Mouse (Mus musculus): ENCODE measurements around the gene Sct.

Sct gene

DNA sequence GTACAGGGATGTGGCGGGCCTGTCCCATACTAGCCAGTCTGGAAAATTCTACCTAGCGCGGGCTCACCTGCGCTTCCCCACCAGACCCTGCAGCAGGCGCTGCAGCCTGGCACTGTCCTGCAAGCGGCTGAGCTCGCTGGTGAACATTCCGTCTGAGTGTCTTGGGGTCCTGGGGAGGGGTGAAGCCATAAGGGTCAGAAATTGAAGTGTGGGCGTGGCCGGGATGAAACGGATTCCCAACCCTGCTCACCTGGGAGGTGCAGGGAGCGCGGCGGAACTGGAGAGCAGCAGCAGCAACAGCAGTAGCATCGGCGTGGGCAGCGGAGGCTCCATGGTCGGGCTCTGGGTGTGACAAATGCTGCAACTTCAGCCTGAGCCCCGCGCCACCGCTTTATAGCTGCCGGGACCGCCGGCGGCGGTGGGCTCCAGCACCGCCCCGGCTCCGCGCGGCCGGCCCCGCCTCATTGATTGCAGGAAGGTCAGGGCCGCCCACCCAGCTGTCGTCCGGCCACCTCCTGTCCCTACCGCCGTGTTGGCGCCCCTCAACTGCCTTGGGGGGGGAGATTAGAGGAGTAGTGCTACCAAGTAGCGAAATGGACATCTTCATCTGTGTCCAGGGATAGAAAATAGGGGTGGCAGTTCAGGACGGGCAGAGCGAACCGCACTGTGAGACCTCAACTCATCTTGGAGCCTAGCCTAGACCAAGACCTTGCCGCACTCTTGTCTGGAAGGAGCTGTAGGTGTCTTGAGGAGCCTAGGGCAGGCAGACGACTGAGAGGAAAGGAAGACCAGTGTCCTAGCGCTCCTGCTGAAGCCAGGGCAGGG, at the start of gene Sct:
Sct (minus strand) TSS at position 368 of the 825 bp plus-strand sequence.
- no peak for DNase-seq (ENCODE audit: low spot score)

DNA sequence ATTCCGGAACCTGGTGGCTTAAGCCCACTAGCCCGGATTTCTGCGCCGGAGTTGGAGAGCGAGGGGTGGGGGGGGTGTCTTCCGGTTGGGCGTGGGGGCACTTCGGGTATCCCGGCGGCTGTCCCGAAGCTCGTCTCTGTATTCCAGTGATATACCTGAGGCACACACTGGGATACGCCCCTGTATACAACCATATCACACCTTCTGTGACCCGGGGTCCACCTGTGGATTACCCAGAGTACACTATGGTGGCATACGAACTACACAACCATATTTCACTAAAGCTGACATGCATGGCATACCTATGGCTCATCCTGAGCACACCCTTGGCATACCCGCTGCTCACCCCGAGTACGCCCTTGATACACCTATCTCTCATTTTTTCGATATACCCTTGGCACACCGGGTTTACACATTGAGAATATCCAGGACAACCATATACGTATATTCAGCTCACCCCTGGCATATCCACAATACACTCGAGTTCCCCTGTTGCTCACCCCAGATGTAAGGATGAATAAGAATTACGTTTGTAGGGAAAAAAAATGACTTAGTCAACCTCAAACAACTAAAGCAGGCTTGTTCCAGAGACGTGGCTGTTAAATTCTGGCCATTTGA, 49.5 kb upstream of the Sct start:
- no peak for DNase-seq (ENCODE audit: low spot score)

GRCm38 (mm10) chr7:141327469-141328372, 48.8 kb upstream of the Sct start, which contains the start of the genes Deaf1 and Tmem80:
Gene Deaf1, minus strand, starts transcription at chr7:141327690.
Gene Tmem80, plus strand, starts transcription at chr7:141327739.
- DNase-seq (ENCODE audit: low spot score), result peak; percentile 98

GRCm38 (mm10) chr7:141326546-141327446, 47.9 kb upstream of the Sct start:
- DNase-seq (ENCODE audit: low spot score), result no peak

GRCm38 (mm10) chr7:141324686-141325085, 45.8 kb upstream of the Sct start:
- DNase-seq (ENCODE audit: low spot score), result no peak

DNA sequence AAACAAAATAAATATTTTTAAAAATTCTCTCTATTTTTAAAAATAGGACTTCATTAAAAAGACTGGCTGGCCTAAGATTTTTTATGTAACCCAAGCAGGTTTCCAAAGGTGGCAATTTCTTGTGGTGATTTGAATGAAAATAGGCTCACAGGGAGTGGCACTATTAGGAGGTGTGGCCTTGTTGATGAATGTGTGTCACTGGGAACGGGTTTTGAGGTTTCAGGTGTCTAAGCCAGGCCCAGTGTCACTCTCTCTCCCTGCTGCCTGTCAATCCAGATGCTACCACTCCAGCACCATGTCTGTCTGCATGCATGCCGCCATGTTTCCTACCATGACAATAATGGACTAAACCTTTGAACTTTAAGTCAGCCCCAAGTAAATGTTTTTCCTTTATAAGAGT, 40.5 kb upstream of the Sct start:
- no peak for DNase-seq (ENCODE audit: low spot score)

GRCm38 (mm10) chr7:141317619-141318132, 38.7 kb upstream of the Sct start:
- no peak for DNase-seq (ENCODE audit: low spot score)

GRCm38 (mm10) chr7:141315974-141316373, 37.0 kb upstream of the Sct start:
- DNase-seq (ENCODE audit: low spot score), result no peak

GRCm38 (mm10) chr7:141315076-141315475, 36.1 kb upstream of the Sct start:
- DNase-seq (ENCODE audit: low spot score), result no peak

DNA sequence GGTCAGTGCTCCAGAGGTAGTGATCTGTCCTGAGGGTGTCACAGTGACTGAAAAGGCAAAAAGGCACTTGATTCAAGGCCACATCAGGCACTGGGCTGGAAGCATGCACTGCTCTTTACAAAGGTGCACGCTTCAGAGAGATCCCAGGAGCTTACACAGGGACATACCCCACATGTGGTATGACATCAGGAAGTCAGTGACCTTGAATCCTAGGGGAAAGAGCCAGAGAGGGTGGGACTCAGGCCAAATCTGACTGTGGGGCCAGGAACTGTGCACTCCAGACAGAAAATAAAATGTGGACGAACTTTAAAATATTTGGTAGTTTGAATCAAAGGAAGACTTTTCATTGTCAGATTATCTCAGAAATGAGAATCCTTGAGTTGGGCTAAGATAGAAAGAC, 35.5 kb upstream of the Sct start:
- no peak for DNase-seq (ENCODE audit: low spot score)

DNA sequence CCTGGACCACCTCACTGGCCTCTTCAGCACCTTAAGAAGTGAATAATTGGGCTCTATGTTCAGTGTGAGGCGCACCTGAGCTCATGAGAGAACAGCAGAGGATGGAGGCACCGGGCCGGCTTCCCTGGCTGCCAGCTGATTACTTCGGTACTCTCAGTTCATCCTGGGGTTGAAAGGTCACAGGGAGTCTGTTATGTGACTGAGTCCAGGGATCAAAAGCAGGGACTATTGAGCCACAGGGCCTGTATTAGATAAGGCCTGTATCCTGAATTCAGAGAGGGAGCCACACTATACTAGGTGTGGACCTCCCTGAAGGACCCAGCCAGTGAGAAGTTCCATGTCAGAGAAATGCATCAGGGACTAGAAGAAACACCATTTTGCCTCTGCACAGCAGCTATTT, 25.6 kb upstream of the Sct start:
- no peak for DNase-seq (ENCODE audit: low spot score)

DNA sequence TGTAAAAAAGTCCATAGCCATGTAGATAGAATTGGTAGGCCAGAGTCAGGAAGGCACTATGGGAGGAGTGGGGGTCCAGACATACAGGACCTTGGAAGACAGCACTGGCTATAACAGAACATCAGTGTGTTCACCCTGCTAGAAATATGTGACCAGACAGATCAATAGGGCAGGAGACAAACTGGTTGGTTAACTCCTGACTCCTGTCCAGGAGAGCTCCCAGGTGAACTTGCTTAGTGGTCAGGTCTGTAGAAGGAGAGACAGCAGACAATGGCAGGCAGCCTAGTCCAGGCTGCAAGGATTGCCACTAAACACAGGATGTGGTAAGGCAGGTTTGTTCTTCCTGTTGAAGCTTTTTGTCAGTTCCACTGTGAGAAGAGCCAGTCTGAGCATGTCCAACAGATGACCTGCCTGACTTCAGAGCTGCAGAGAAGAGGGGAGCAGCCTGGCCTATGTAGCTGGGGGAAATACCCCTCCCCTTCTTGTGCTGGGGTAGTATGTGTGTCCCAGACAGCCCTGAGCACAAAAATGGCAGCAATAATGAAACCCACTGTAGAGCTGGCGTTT, 23.9 kb upstream of the Sct start:
- no peak for DNase-seq (ENCODE audit: low spot score)

DNA sequence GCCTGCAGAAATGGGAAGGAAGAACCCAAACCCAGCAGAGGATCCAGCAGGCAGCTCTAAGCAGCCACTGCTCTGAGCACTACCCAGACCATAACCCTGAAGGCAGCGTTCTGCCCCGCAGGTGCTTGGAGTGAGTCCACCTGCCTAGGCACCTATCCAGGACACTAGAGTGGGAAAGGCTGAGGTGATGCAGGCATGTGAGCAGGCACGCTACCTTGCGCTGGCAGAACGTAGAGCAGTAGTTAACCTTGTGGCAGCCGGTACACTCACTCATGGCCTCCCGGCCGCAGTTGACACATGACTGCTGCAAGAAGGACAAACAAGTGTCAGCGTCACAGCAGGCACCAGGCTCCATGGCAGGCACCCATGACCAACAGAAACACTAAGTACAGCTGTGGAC, 22.5 kb upstream of the Sct start:
- DNase-seq (ENCODE audit: low spot score), result no peak

- no peak for DNase-seq (ENCODE audit: low spot score)
Measured at GRCm38 (mm10) chr7:141299175-141299574, 20.2 kb upstream of the Sct start.

DNA sequence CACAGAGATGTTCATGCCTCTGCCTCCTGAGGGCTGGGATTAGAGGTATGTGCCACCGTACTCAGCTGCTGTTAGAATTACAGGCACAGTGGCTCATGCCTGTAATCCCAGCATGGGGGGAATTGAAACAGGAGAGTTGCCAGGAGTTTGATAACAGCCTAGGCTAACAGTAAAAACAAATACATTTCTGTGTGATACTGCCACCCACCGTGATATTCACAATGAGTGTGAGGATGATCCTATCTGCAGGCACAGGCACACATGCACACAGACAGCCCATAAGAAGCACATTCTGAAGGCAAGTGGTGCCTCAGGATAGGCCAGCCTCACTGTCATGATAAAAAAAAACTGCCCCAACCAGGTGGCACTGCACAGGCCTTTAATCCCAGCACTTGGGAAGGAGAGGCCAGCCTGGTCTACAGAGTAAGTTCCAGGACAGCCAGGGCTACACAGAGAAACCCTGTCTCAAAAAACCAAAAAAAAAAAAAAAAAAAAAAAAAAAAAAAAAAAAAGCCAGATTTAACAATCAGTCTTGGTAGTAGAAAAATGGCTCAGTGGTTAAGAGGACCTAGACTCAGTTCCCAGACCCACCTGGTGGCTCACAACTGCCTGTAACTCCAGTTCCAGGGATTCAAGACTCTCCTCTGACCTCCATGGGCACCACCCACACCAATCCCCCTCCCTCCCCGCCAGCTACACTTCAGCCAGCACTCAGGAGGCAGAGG, 19.2 kb upstream of the Sct start:
- no peak for DNase-seq (ENCODE audit: low spot score)

DNA sequence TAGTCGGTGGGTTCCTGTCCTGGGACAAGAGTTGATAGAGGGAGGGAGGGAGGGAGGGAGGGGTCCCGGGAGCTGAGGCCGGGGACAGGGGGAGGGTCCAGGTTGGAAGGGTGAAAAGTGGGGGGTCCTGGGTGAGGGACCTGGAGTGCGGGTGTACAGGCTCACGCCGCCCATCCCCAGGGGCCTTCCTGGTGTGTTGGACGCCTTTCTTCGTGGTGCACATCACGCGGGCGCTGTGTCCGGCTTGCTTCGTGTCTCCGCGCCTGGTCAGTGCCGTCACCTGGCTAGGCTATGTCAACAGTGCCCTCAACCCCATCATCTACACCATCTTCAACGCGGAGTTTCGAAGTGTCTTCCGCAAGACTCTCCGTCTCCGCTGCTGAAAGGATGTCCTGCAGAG, 15.5 kb upstream of the Sct start:
- DNase-seq (ENCODE audit: low spot score), result no peak

DNA sequence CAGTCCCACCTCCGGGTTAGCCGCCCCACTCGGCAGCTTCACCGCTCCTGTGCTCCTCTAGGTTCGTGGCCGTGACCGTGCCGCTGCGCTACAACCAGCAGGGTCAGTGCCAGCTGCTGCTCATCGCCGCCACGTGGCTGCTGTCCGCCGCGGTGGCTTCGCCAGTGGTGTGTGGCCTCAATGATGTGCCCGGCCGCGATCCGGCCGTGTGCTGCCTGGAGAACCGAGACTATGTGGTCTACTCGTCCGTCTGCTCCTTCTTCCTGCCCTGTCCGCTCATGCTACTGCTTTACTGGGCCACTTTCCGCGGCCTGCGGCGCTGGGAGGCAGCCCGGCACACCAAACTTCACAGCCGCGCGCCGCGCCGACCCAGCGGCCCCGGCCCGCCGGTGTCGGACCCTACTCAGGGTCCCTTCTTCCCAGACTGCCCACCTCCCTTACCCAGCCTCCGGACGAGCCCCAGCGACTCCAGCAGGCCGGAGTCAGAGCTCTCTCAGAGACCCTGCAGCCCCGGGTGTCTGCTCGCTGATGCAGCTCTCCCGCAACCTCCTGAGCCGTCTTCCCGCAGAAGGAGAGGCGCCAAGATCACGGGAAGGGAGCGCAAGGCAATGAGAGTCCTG, 15.0 kb upstream of the Sct start:
- no peak for DNase-seq (ENCODE audit: low spot score)

DNA sequence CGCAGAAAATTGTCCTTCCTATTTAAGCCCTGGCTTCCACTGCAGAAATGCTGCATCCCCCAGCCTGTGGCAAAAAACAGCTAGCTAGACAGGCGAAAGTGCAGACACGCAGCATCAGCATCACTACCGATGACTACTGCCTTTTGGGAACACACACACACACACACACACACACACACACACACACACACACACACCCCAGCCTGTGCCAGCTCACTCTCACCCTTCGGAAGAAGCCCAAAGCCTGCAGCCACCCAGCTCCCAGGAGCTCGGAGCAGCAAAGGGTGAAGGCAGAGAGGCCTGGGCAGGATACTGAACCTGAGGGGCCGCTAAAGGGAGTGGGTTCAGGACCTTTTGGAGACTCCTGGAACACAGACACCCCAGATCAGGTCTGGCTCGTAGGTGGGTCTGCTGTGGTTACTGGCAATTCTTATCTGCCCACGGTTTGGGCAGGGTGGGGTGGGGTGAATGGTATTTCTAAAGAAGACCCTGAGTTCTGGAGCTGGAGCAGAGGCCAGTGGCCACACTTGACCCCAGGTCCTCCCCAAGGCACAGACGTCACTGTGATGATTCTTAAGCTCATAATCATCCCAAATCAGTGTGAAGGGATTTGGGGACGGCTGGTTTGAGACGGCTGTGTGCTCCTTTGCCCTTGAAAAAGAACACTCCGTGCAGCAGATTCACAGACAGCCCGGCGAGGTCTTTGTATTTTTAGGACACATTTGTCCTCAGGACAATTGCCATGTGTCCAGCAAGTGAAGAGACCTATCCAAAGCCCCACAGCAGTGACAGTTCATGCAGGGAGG, 13.9 kb upstream of the Sct start:
- no peak for DNase-seq (ENCODE audit: low spot score)

All from ovary, adult 18-20 months (tissue).